Mouse (Mus musculus) kidney, adult 2 months (tissue): ENCODE measurements around the gene Lhfpl2.

ENCODE experiments used
- CTCF ChIP-seq: fragments of 200-500 bp; conservative IDR thresholded peaks from 2 replicates; pipeline ENCODE4 v1.5.1; 2011; ENCODE audit warnings: low read depth, mild to moderate bottlenecking, control low read depth, low read length, moderate library complexity, mixed read lengths; ENCODE audit not compliant: insufficient read depth, insufficient read length
- POLR2A ChIP-seq: fragments of 200-500 bp; IDR thresholded peaks from one replicate; pipeline ENCODE4 v1.6.1; 2011; ENCODE audit warnings: low read depth, low read length, control low read depth

GRCm38 (mm10) chr13:94180477-94181420, 123.2 kb downstream of the Lhfpl2 start:
- TF ChIP-seq CTCF (no peak), POLR2A (no peak)
